Mouse (Mus musculus) Patski (cell line): ENCODE data around the gene Snx21. TPM values are rescaled to one million over a fixed set of nuclear protein-coding genes. Genes with fewer than 3 reads are reported as not detected.

ENCODE experiments used
- ATAC-seq: fragments of 100-300 bp; one replicate; pipeline ENCODE4 v1.8.0; 2021
- CTCF ChIA-PET: fragments of 350-600 bp; sonication (Branson Sonifier 250); formaldehyde crosslinking; loops from one replicate; lab custom pipeline; 2022; ENCODE audit warnings: inconsistent platforms; lab: Charles Lee
- POLR2A ChIA-PET: fragments of 350-600 bp; sonication (Branson Sonifier 250); formaldehyde crosslinking; loops from one replicate; lab custom pipeline; 2022; ENCODE audit warnings: antibody characterized with exemption, inconsistent platforms; lab: Charles Lee
- DNase-seq: peaks from one replicate; pipeline ENCODE4 v3.0.0-alpha.2; 2011; ENCODE audit warnings: low read depth, low spot score
- H3K27me3 ChIP-seq: fragments of 371-371 bp; one replicate; pipeline ENCODE4 v1.5.1; 2021
- CTCF ChIP-seq: fragments of 100-300 bp; IDR thresholded peaks from one replicate; pipeline ENCODE4 v1.5.1; 2021
- in situ Hi-C: fragments of 300-500 bp; cut with MboI; formaldehyde crosslinking; loops from 3 replicates; pipeline ENCODE4 v1.11.1; 2018; ENCODE audit warnings: low pct_unique_long_range_greater_than_20kb, mixed read lengths
- polyA plus RNA-seq: library from polyadenylated mRNA; unstranded; gene quantifications from one replicate; pipeline ENCODE4 v1.2.3, GENCODE M21; 2021

Snx21 gene
- polyA plus RNA-seq, 1 experiment from 2014 or later, result 50.3 TPM

DNA sequence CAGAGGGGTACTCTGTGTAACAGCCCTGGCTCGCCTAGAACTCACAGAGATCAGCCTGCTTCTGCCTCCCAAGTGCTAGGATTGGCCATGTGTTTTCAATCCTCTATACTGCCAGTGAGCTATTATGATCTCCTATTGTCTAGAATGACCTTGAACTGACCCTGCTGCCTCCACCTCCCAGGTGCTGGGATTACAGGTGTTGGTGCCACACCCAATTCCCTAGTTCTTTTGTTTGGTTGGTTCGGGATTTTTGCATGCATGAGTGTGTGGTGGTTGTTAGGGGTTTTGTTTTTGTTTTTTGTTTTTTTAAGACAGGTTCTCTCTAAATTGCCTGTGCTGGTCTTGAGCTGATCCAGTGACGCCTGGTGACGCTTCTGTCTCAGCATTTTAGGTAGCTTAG lies 38.3 kb downstream of the Snx21 start:
- CTCF ChIA-PET, result interaction anchor here (1.1 kb wide), 1 partner anchor 44 kb away, joined by 3 read pairs; no protein-coding TSS in a partner anchor
- POLR2A ChIA-PET, result interaction anchor here (1.0 kb wide), 1 partner anchor 9 kb away, joined by 3 read pairs; the partner anchor contains the start of gene Ctsa
- in situ Hi-C loops, result no loop called here
- no peak for TF ChIP-seq CTCF
- DNase-seq (no peak), ATAC-seq (no peak)
- no peaks in the 10 kb centered on the region for H3K27me3 ChIP-seq

- TF ChIP-seq CTCF, result no peak
- ATAC-seq (no peak), DNase-seq (no peak)
- ChIA-PET POLR2A (no interaction called here), CTCF (interaction anchor here (0.8 kb wide), 1 partner anchor 28 kb away, joined by 4 read pairs; no protein-coding TSS in a partner anchor)
- in situ Hi-C loops, result no loop called here
- H3K27me3 ChIP-seq, result no peaks in the 10 kb centered on the region
These were observed 39.9 kb downstream of the Snx21 start for GRCm38 (mm10) chr2:164825521-164825920.

DNA sequence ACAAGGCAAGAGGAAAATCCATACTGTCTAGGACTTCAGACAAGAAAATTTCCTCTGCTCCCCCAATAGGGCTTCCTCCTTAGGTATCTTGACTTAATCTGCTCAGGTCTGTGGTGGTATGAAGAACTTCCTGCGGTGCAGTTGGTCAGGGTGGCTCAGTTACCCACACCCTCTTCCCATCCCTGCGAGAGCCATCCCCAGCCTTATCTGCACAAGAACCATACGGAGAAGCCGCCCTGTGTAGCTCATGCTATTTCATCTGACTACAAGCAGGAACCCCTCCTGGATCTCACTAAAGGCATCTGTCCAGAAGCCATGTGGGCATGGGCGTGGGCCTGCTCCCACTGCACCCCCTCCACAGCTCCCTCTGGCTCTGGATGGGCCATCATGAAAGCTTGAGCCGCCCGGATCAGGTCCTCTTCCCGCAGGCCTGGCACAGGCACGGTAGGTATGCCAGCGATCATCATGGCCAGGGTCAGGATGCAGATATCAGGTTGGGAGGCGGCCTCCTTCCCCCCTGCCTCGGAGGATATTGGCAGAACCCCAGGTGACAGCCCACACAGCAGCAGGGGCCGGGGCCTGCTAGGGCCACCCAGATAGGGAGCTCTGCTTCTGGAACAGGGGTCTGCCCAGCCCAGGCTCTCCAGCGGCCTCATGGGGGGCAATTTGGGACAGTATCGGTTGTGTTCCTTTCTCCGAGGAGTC lies 41.7 kb downstream of the Snx21 start:
- no peaks in the 10 kb centered on the region for H3K27me3 ChIP-seq
- POLR2A ChIA-PET, result no interaction called here
- no peak for DNase-seq

DNA sequence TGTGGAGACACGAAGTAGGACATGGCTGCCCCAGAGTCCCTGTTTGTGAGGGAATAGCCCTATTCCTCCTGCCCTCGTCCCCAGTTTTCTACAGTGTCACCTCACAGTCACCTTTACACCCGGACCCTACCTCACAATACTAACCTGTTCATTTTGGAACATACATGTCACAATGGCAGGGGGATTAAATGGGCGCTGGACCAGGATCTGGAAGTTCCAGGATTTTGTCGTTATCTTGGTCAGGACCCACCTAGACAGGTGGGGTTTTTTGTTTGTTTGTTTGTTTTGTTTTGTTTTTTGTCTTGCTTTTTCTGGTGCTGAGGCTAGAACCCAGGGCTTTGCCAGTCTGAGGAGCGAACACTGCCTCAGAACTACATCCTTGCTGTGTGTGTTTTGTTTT lies 42.8 kb downstream of the Snx21 start, which contains the start of gene Spata25:
TSS of gene Spata25 (minus strand) at position 101 of the 400 bp plus-strand sequence.
- DNase-seq (no peak), ATAC-seq (no peak)
- POLR2A ChIA-PET, result no interaction called here
- H3K27me3 ChIP-seq, result no peaks in the 10 kb centered on the region
- in situ Hi-C loops, result no loop called here
- CTCF ChIA-PET, result no interaction called here
- TF ChIP-seq CTCF, result no peak

More for the DNA sequence above, 41.7 kb downstream of the Snx21 start:
- CTCF ChIA-PET, result no interaction called here
- ATAC-seq, result no peak
- in situ Hi-C loops, result no loop called here
- no peak for TF ChIP-seq CTCF

GRCm38 (mm10) chr2:164829090-164829489 lies 43.5 kb downstream of the Snx21 start:
- ATAC-seq, result no peak
- ChIA-PET CTCF (no interaction called here), POLR2A (no interaction called here)
- H3K27me3 ChIP-seq, result no peaks in the 10 kb centered on the region
- in situ Hi-C loops, result no loop called here
- no peak for TF ChIP-seq CTCF
- no peak for DNase-seq

GRCm38 (mm10) chr2:164831029-164831428 lies 45.4 kb downstream of the Snx21 start:
- CTCF ChIA-PET, result interaction anchor here (0.7 to 1.1 kb wide), 2 partner anchors 36 to 50 kb away, joined by 3 read pairs; no protein-coding TSS in a partner anchor
- no peak for TF ChIP-seq CTCF
- in situ Hi-C loops, result no loop called here
- H3K27me3 ChIP-seq, result no peaks in the 10 kb centered on the region
- DNase-seq, result no peak
- POLR2A ChIA-PET, result interaction anchor here (0.6 kb wide), 1 partner anchor 44 kb away, joined by 3 read pairs; no protein-coding TSS in a partner anchor
- no peak for ATAC-seq

GRCm38 (mm10) chr2:164832032-164832747 lies 46.6 kb downstream of the Snx21 start:
- no peak for DNase-seq
- ChIA-PET CTCF (interaction anchor here (1.3 to 2.5 kb wide), 4 partner anchors 10 to 35 kb away, joined by 3 to 7 read pairs (median 4); partner anchors contain the start of genes Acot8 and Zswim1), POLR2A (interaction anchor here (0.7 to 1.9 kb wide), 3 partner anchors 8 to 79 kb away, joined by 3 to 5 read pairs (median 3); partner anchors contain the start of gene Zswim1)
- no peak for ATAC-seq
- H3K27me3 ChIP-seq, result no peaks in the 10 kb centered on the region
- in situ Hi-C loops, result no loop called here
- TF ChIP-seq CTCF, result no peak

GRCm38 (mm10) chr2:164832748-164833301 lies 47.2 kb downstream of the Snx21 start, which contains the start of gene Ctsa:
TSS of gene Ctsa (plus strand) at chr2:164832873.
- peak; percentile 24 for ATAC-seq
- ChIA-PET POLR2A (interaction anchor here (0.7 to 1.9 kb wide), 5 partner anchors 9 to 78 kb away, joined by 3 to 5 read pairs (median 3); partner anchors contain the start of genes Acot8 and Zswim1), CTCF (interaction anchor here (1.3 to 2.5 kb wide), 5 partner anchors 11 to 35 kb away, joined by 3 to 7 read pairs (median 4); partner anchors contain the start of genes Acot8, Pltp and Zswim1)
- in situ Hi-C loops, result no loop called here
- no peak for TF ChIP-seq CTCF
- DNase-seq, result no peak
- H3K27me3 ChIP-seq, result no peaks in the 10 kb centered on the region

DNA sequence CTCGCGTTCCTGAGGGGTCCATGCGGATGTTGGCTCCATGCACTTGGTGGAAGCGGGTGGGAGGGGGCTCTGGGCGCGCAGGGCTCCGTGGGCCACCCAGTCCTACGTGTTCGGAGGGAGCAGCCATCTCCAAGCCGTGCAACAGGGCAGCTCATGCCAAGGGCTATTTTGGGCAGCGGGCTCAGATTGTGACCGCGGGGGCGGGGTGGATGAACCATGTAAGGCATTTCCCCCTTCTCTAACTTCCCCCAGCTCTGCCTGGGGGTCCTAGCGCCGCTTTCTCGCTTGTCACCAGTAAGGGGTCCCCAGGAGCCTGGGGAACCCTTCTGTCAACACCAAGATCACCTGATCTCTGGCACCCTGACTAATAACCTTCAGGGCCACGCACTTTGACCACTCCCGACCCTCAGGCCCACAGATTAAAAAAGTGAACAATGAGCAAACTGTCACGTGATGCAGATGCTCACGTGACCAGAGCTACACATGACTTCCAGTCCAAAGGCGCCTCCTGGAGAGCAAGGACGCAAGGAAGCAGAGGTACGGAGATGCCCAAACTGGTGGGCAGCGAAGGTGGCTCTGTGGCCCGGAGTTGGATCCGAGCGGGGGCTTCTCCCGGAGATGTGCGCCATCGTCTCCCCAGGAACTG lies 47.8 kb downstream of the Snx21 start, which contains the start of gene Neurl2:
TSS of gene Neurl2 (minus strand) at position 143 of the 646 bp plus-strand sequence.
- in situ Hi-C loops, result no loop called here
- peak; percentile 13 for ATAC-seq
- CTCF ChIA-PET, result interaction anchor here (1.3 to 2.5 kb wide), 7 partner anchors 11 to 44 kb away, joined by 3 to 10 read pairs (median 4); partner anchors contain the start of genes Acot8, Pltp and Zswim1

More for the DNA sequence above, 47.8 kb downstream of the Snx21 start, which contains the start of gene Neurl2:
- no peak for TF ChIP-seq CTCF
- POLR2A ChIA-PET, result interaction anchor here (0.7 to 1.9 kb wide), 5 partner anchors 9 to 77 kb away, joined by 3 to 5 read pairs (median 3); partner anchors contain the start of genes Acot8 and Zswim1
- peak; percentile 89 for DNase-seq
- no peaks in the 10 kb centered on the region for H3K27me3 ChIP-seq
